Mouse (Mus musculus): ENCODE results near the gene Pdlim7.

GRCm38 (mm10) chr13:55512379-55513031, 971 bp downstream of the Pdlim7 start:
- no peak for TF ChIP-seq CTCF (conservative IDR thresholded peaks at IDR 0.05 in 1 of 2, IDR thresholded peaks at IDR 0.05 in 1 of 2; ENCODE audit: low read depth in 2 of 2, low read length in 2 of 2)
- no peak for TF ChIP-seq MAX (IDR thresholded peaks at IDR 0.05; ENCODE audit: low read length)
- no peak for TF ChIP-seq MXI1 (IDR thresholded peaks at IDR 0.05; ENCODE audit: low read depth, low read length)
- no peak for TF ChIP-seq NRF1 (IDR thresholded peaks at IDR 0.05; ENCODE audit: low read depth, low read length)
- no peak for TF ChIP-seq UBTF (IDR thresholded peaks at IDR 0.05; ENCODE audit: low read depth, low read length)
- TF ChIP-seq POLR2AphosphoS2 (IDR thresholded peaks at IDR 0.05; ENCODE audit: low read depth, low read length) = no peak
- TF ChIP-seq USF1 (IDR thresholded peaks at IDR 0.05; ENCODE audit: low read depth, low read length) = no peak
- TF ChIP-seq TBP (conservative IDR thresholded peaks at IDR 0.05; ENCODE audit: low read depth, low read length) = no peak
- no peak for TF ChIP-seq USF2 (conservative IDR thresholded peaks at IDR 0.05; ENCODE audit: low read depth, low read length)
- no peak for TF ChIP-seq POLR2A (IDR thresholded peaks at IDR 0.05; ENCODE audit: low read depth, low read length)

Measured in CH12.LX (cell line).